Mouse (Mus musculus) midbrain, embryonic 10.5 days (tissue): ENCODE measurements around the gene Aimp1. TPM values are rescaled to one million over a fixed set of nuclear protein-coding genes. Genes with fewer than 3 reads are reported as not detected.

Experiments
- DNase-seq: peaks from one replicate; pipeline ENCODE4 v3.0.0-alpha.2; 2017; ENCODE audit warnings: low spot score
- H3K27ac ChIP-seq: fragments of 300-500 bp; sonication (generic); replicated peaks from 2 replicates; pipeline ENCODE4 v1.5.1; 2016; ENCODE audit warnings: mild to moderate bottlenecking
- H3K27me3 ChIP-seq: fragments of 300-500 bp; sonication (generic); 2 replicates; pipeline ENCODE4 v1.6.1; 2016; ENCODE audit warnings: low read depth, mild to moderate bottlenecking; ENCODE audit not compliant: poor library complexity, severe bottlenecking
- H3K36me3 ChIP-seq: fragments of 300-500 bp; sonication (generic); 2 replicates; pipeline ENCODE4 v1.6.1; 2016; ENCODE audit warnings: mild to moderate bottlenecking, moderate library complexity
- H3K4me1 ChIP-seq: fragments of 300-500 bp; sonication (generic); 2 replicates; pipeline ENCODE4 v1.6.1; 2016
- H3K4me3 ChIP-seq: fragments of 300-500 bp; sonication (generic); 2 replicates; pipeline ENCODE4 v1.5.1; 2016; ENCODE audit warnings: mild to moderate bottlenecking, moderate library complexity
- H3K9me3 ChIP-seq: fragments of 300-500 bp; sonication (generic); replicated peaks from 2 replicates; pipeline ENCODE4 v1.6.1; 2016; ENCODE audit warnings: mild to moderate bottlenecking
- WGBS: fragments of 180-500 bp; shearing (Covaris S2); methylation state at CpG from one replicate; pipeline ENCODE4 v1.1.7; 2016; 5-methylcytosine and 5-hydroxymethylcytosine counted together
- polyA plus RNA-seq: library from polyadenylated mRNA; unstranded; fragments of >200 nt; fragmentation: Nextera tagmentation; extraction: Ambion mirVana; gene quantifications from 2 replicates; pipeline ENCODE4 v1.2.1, GENCODE M21; 2016

Gene Aimp1
- polyA plus RNA-seq, 1 experiment from 2014 or later = 77.6 TPM

DNA sequence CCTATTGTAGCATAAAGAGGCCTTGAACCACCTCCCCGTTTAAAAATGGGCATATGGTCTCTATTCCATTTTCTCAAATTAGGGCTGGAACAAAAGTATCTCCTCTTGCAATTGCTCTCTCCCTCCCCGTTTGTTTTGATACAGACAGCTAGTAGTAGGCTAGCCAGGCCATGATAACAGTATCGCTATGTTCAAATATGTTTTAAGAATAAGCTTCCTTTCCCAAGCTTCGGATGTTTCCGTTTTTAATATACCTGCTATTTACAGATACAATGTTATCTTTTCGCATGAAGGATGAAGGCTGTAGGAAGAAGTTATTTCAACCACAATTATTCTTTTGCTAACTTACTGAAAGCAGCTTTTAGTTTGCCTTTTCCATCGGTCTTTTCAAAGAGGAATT, 34.8 kb downstream of the Aimp1 start:
- no peak for DNase-seq
- no peaks in the 10 kb centered on the region for H3K9me3 ChIP-seq
- no peak overlapping the region for H3K27ac ChIP-seq
- WGBS = 91% methylated on average over 7 of the region's 7 CpGs
- no peaks in the 10 kb centered on the region for H3K4me1 ChIP-seq
- H3K36me3 ChIP-seq = no peaks in the 10 kb centered on the region
- no peak overlapping the region for H3K4me3 ChIP-seq
- no peaks in the 10 kb centered on the region for H3K27me3 ChIP-seq

DNA sequence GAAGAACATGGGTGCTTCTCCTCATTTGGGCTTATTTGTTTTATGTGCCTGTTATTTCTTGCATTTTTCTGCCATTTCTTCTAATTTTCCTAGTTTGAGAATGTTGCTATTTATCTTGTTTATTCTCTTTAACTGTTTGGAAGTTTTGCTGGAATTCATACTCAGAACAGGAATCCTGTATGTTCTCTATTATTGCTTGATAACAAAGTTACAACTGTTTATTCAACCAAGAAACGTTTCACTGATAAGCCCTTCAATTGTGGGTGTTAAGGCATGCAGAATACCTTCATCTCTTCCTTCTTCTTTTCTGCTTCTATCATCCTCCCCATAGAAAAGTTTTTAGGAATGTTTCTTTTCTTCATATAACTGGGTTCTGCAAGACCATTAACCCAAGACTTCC, 37.4 kb downstream of the Aimp1 start:
- Histone ChIP-seq H3K27ac (no peak overlapping the region), H3K4me3 (no peak overlapping the region), H3K4me1 (no peaks in the 10 kb centered on the region), H3K9me3 (no peaks in the 10 kb centered on the region), H3K36me3 (no peaks in the 10 kb centered on the region), H3K27me3 (no peaks in the 10 kb centered on the region)
- 53% methylated on average over 1 of the region's 1 CpGs for WGBS
- no peak for DNase-seq

DNA sequence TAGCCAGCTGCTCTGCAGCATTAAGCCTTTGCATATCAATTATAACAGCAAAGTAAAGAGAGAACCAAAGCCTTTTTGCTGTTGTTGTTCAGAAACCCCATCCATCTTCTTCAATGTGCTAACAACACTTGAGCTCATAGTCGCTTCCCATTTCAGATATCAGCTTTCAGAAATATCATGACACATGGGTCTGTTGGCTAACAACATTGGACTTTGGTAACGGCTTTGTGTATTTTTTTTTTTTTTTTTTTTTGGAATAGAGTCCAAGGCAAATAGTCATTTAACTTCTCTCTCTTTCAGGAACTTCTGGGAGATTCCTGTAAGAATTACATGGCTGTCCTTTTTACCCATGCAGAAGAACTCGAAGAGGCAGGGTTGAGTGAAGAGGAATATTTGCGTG, 40.1 kb downstream of the Aimp1 start:
- Histone ChIP-seq H3K9me3 (no peaks in the 10 kb centered on the region), H3K27ac (no peak overlapping the region), H3K4me1 (no peaks in the 10 kb centered on the region), H3K36me3 (no peaks in the 10 kb centered on the region), H3K4me3 (no peak overlapping the region), H3K27me3 (no peaks in the 10 kb centered on the region)
- DNase-seq = no peak
- WGBS = 86% methylated on average over 4 of the region's 4 CpGs

DNA sequence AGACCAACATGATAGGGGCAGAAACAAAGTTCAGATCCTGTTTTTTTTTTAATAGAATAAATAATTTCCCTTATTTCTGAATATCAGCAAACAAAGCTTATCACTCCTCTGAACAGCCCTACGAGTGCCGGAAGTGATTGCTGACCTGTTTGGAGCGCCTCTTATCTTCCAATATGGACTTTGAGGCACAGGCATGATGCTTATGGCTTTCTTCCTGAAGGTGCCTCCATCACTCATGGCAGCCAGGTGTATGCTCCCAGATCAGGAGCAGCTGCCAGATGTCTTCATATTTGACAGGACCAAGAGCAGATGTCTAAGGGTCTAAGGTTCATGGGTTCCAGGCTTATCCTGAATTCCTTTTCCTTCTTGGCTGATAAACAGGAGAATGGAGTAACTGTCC, 47.1 kb downstream of the Aimp1 start:
- H3K27me3 ChIP-seq = no peaks in the 10 kb centered on the region
- WGBS = 86% methylated on average over 3 of the region's 3 CpGs

DNA sequence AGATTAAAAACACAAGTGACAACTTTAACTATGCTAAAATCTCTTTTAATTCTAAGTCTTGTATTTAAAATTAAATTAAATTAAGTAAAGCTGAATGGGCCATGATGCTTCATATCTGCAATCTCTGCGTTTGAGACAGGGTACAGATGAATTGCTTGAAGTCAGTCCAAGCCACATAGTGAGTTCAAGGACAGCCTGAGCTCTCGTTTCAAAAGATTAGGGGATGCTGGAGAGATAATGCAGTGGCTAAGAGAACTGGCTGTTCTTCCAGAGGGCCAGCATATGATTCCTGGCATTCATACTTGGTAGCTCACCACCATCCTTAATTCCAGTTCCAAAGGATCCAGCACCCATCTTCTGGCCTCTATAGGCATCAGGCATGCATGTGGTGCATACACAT, 50.9 kb downstream of the Aimp1 start:
- DNase-seq = no peak
- 75% methylated on average over 2 of the region's 2 CpGs for WGBS
- no peaks in the 10 kb centered on the region for H3K27me3 ChIP-seq
- H3K4me1 ChIP-seq = no peaks in the 10 kb centered on the region
- no peak overlapping the region for H3K27ac ChIP-seq
- no peak overlapping the region for H3K4me3 ChIP-seq
- no peaks in the 10 kb centered on the region for H3K36me3 ChIP-seq
- no peaks in the 10 kb centered on the region for H3K9me3 ChIP-seq

More for the DNA sequence above, 47.1 kb downstream of the Aimp1 start:
- H3K4me1 ChIP-seq = no peaks in the 10 kb centered on the region
- no peaks in the 10 kb centered on the region for H3K36me3 ChIP-seq
- H3K9me3 ChIP-seq = no peaks in the 10 kb centered on the region
- H3K4me3 ChIP-seq = no peak overlapping the region
- H3K27ac ChIP-seq = no peak overlapping the region
- no peak for DNase-seq

DNA sequence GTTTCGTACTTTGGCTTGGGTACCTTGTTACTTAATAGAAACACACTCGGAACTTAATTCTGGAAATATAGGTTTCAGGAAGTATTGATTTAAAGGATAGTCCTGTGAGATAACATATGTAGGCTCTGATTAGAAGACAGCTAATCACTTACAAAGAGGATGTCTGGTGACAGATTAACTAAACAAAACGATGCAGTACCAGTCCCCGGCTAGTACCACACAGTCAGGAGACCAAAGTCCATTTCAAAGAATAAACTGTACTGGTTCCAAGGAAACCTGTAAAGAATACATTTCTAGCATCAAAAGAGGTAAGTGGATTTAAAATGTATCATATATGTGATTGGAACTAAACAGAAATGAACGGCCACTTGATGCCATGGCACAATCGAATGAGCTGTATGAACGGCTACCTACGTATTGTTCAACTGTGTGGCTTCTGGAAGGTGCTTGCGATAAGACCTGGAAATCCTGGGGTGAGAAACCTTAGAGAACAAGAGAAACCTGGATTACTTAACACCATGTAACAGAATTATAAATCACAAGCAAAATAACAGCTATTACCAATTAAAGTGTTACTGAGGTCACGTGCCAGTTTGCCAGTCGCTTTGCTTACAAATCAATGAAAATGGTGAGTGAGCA, 54.5 kb downstream of the Aimp1 start, which contains the start of gene Gimd1:
TSS of gene Gimd1 (plus strand) at position 220 of the 639 bp plus-strand sequence.
- WGBS = 94% methylated on average over 11 of the region's 11 CpGs
- DNase-seq = no peak
- no peaks in the 10 kb centered on the region for H3K9me3 ChIP-seq
- no peak within 1 kb of the TSS for H3K27ac ChIP-seq
- H3K36me3 ChIP-seq = no peaks in the 10 kb centered on the region
- no peak within 1 kb of the TSS for H3K4me3 ChIP-seq
- no peaks in the 10 kb centered on the region for H3K4me1 ChIP-seq
- no peaks in the 10 kb centered on the region for H3K27me3 ChIP-seq

DNA sequence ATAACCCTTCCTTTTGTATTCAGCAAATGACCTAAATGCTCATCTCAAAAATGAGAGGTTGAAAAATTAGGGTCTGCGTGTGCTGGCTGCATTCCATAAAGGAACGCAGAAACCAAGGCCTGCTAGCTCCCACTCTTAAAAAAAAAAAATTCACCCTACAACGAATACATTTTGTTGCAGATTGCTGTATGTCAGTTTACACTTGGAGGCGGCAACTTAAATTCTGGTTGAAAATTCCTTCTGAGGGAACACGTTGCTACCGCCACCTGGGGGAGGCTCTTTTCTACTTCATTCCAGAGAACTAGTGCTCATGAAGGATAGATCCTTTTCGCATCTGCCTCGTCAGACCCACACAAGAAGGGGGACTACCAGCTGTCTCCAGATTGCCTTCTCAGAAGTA, 55.4 kb downstream of the Aimp1 start:
- Histone ChIP-seq H3K4me3 (no peak overlapping the region), H3K36me3 (no peaks in the 10 kb centered on the region), H3K4me1 (no peaks in the 10 kb centered on the region), H3K9me3 (no peaks in the 10 kb centered on the region), H3K27ac (no peak overlapping the region), H3K27me3 (no peaks in the 10 kb centered on the region)
- no peak for DNase-seq
- WGBS = 62% methylated on average over 8 of the region's 8 CpGs

Other genes with a start within 250 kb of the Aimp1 start
- gene Gimd1, start 54.5 kb downstream of the Aimp1 start, polyA plus RNA-seq = not detected in 2 replicates
- gene Tbck, start 226 bp downstream of the Aimp1 start, polyA plus RNA-seq = 21.5 and 26.2 TPM in 2 replicates